Mouse (Mus musculus): ENCODE measurements around the gene Camk2n2.
"Not testable (repeated sequence)": the region's sequence is repeated elsewhere in the genome, so short reads cannot be mapped to it uniquely, and the experiment has no call there.

Camk2n2 gene

DNA sequence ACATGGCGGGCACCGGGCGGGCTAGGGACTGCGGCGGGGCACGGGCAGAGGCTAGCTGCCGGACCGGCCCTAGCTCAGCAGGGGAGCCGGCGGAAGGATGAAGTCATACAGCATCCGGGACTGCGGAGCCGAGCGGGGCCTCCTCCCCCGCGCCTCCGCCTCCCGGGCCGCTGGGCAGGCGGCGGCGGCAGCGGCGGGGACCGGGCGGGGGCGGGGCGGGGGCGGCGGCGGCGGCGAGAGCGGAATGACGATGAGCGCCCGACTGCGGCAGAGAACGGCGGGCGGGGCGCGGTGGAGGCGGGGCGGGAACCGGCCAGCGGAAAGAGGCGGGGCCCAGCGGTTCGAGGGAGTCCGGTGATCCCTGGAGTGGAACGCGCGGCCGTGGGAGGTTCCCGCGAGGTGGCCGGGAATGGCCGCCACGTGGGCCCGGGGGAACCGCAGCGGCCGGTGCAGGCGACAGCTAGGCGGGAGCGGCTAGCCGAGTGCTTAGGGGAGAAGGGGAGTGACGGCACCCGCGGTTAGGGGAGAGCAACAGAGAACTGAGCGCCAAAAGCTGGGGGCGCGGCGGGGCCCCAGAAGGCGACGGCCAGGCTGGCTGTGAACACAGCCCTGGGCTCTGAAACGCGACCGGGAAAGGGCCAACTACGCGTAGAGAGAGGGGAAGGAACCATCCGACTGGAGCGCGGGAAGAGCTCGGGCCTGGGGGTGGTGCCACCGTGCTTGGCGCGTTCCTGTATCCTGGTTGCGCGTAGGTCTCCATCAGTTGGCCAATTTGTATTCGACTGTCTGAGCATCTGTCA lies at the start of gene Camk2n2:
TSS of gene Camk2n2 (minus strand) at position 97 of the 800 bp plus-strand sequence.
- in situ Hi-C loops (cut with MboI, MseI): no loop called here

DNA sequence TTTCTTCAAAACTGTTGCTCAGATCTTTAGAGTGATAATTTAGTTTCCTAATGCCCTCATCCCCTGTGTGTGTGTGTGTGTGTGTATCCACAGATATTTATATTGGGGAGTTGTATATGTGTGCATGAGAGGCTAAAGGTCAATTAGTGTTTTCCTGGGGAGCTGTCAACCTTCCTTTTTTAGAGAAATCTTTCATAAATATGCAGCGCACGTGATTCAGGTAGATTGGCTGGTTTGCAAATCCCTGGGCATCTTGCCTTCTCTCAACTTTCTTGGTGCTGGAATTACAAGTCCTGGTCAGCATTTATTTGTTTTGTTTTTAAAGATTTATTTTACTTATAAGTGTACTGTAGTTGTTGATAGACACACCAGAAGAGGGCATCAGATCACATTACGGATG lies 49.2 kb upstream of the Camk2n2 start:
- in situ Hi-C loops (cut with MboI, MseI): loop anchor here (10.0 kb wide), 1 partner anchor 125 kb away; the partner anchor contains the start of gene Abcf3

DNA sequence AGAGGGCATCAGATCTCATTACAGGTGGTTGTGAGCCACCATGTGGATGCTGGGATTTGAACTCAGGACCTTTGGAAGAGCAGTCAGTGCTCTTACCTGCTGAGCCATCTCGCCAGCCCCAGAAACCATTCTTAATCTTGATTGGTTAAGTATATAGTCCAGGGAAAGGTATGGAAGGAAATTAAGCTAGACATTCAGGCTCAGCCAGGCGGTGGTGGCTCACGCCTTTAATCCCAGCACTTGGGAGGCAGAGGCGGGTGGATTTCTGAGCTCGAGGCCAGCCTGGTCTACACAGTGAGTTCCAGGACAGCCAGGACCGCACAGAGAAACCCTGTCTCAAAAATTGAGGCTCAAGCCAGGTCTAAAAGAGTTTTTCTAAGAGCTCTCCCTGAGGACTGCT lies 46.9 kb upstream of the Camk2n2 start, which contains the start of gene Eif4g1:
TSS of gene Eif4g1 (plus strand) at position 301 of the 400 bp plus-strand sequence.
- in situ Hi-C loops (cut with MboI, MseI): not testable (repeated sequence)

DNA sequence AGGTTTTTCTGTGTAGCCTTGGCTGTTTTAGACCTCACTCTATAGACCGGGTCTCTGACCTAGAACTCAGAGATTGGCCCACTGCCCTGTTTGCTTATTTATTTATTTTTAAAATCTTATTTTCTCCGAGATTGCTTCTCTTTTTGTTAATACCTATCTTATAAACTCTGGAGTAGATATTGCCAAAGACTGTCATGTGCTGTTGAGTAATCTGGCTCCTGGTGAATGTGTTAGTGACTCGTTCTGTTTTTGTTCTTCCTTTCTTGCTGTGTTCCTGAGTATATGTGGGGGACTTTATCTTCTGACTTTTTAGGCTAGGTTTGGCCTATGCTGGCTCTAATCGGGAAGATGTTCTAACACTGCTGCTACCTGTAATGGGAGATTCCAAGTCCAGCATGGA lies 36.6 kb upstream of the Camk2n2 start:
- in situ Hi-C loops (cut with MboI, MseI): no loop called here

DNA sequence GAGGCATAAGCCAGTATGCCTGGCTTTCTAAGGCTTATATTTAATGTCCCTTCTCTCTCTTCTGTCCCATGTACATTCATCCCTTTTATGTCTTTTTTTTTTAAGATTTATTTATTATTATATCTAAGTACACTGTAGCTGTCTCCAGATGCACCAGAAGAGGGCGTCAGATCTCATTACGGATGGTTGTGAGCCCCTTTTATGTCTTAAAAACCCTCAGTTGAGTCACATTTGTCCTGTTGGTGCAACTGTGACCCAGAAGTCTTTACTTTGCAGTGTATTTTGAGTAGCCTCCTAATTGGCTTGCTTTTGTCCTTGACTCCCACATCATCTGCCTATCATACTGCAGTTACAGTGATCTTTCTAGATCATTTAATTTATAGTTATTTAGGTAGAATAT lies 32.2 kb upstream of the Camk2n2 start:
- in situ Hi-C loops (cut with MboI, MseI): no loop called here

DNA sequence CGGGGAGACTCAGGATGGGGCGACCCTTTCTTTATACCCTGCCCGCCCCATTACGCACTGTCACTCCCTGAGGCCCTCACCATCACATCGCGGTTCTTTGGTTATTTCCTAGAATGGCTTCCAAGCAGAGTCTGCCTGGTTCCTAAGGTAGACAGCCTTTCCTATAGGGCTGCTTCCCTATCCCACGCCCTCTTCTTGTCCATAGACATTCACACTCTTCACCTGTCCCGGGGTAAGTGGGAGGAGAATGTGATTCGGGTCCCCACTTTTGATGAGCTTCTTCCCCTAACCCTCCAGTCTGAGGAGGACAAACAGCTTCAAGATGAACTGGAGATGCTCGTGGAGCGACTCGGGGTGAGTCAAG lies 30.8 kb upstream of the Camk2n2 start:
- in situ Hi-C loops (cut with MboI, MseI): no loop called here

DNA sequence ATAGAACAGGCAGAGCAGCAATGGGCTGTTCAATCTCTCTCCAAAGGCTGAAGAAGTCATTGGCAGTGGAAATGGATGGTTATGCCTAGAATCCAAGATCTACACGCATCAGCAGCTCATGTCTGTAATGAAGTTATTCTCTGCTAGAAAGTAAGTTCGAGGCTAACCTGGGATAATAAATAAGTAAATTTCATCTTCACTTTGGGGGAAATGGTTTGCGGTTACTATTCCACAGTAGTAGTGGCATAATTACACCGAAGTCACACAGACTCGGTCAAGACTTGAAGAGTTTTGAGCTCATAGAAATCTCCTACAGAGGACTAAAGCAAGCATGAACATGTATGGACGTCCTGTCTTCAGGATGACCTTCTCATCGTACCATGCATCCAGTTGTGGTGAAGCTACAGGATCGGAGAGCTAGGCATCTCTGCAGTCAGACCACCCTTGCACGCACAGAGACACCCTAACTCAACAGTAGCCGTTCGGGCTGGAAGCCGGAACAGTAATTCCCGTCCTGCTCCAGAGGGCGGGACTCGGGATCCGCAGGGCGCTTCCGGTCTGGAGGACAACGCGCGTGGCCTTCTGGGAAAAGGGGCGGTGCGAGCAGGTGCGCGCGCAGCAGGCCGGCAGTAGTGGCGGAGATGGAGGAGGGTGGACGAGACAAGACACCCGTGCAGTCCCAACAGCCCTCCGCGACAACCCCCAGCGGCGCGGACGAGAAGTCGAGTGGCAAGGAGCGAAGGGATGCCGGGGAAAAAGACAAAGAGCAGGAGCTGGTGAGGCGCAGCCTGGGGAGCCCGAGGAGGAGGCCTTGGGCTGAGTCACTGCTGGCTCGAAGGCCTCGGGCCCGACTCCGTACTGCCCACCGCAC lies 30.2 kb upstream of the Camk2n2 start, which contains the start of gene Psmd2:
TSS of gene Psmd2 (plus strand) at position 577 of the 871 bp plus-strand sequence.
- in situ Hi-C loops (cut with MboI, MseI): no loop called here

DNA sequence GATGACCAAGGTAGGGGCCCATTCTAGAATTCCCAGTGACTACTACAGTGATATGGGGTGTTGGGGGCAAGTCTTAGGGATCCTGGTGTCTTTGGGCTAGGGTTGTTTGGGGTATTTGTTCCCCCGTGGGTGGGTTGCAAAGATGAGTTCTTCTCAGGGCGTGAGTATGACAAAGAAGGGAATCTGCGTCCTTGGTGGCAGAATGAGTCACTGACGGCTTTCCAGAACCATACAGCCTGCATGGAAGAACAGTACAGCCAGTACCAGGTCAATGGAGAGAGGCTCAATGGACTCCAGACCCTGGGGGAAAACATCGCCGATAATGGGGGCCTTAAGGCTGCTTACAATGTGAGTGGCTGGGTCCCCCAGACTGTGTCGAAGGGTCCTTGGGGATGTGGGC lies 22.8 kb upstream of the Camk2n2 start:
- in situ Hi-C loops (cut with MboI, MseI): no loop called here

DNA sequence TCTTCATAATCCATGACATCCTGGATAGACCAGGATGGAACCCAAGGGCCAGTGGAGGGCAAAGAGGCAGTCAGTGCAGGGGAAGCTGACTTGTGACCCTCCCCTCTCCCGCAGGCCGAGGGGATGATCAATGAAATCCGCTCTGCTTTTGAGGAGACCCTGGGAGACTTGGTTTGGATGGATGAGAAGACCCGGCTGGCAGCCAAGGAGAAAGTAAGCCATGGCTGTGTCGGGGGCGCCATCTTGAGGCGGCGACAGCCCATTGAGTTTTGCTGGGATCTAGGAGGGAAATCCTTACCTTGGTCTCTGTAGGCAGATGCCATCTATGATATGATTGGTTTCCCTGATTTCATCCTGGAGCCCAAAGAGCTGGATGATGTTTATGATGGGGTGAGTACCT lies 21.1 kb upstream of the Camk2n2 start:
- in situ Hi-C loops (cut with MboI, MseI): no loop called here

DNA sequence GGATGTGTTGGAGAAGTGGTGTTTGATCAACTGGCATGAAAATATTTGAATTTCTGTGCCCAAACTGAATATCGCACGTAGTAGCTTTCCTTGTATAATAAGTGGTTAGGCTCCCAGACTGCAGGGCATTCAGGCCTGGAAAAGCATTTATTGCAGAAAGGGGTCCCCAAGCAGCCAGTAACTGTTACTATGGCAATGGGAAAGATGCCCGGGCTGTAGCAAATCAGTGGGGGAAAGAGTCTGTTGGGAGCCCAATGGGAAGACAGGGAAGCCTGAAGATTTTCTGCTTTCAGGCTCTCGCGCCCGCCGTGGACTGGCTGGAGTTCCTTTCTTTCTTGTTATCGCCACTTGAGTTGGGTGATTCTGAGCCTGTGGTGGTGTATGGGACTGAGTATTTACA lies 17.3 kb upstream of the Camk2n2 start:
- in situ Hi-C loops (cut with MboI, MseI): no loop called here

DNA sequence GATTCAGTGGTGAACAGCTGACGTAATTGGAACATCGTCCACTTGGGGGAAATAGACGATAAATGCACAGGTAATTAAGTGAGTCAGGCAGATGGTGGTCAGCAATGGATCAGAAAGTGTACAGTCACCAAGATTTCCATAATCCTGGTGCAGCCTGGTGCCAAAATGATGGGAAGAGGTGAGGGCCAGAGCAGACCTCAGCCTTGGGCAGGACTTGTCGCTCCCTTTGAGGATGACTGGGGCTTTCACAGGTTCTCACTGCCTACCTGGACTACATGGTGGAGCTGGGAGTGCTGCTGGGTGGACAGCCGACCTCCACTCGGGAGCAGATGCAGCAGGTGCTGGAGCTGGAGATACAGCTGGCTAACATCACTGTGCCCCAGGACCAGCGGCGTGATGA lies 16.3 kb upstream of the Camk2n2 start:
- in situ Hi-C loops (cut with MboI, MseI): no loop called here

DNA sequence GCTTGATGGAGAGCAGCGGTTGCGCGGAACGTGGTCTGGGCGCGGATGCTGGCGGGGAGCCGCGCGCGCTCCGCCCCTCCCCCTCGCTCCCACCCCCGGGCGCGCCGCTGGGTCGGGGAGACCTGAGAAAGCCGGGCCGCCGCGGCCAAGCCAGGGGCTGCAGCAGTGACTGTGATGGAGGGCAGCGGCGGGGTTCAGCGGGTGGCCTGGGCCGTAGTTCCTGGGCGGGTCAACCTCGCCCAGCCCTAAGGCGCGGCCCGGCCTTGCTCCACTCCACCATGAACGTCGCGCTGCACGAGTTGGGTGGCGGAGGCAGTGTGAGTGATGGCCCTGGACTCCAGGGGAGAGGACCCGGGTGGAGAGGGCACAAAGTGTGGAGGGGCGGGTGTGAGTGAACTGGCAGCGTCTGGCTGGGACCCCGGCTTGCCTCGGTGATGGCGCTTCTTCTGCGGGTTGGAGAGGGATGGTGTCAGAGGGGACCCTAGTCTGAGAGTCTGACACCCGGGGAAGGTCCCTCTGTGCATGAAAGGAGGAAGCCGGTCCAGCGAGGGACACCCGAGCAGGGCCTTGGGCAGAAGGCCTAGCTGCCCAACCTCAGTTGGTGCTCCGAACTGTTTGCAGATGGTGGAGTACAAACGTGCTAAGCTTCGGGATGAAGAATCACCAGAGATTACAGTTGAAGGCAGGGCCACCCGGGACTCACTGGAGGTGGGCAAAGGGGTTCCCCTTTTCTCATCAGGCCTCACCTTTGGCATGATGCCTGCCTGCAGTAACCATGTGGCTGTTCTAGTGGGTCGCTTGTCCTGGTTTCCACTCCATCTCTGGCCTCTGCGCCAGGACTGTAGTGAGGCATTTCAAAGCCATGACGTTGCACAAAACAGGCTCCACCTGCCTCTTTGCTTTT lies 8.9 kb upstream of the Camk2n2 start, which contains the start of gene Ece2:
TSS of gene Ece2 (plus strand) at position 98 of the 904 bp plus-strand sequence.
- in situ Hi-C loops (cut with MboI, MseI): no loop called here

DNA sequence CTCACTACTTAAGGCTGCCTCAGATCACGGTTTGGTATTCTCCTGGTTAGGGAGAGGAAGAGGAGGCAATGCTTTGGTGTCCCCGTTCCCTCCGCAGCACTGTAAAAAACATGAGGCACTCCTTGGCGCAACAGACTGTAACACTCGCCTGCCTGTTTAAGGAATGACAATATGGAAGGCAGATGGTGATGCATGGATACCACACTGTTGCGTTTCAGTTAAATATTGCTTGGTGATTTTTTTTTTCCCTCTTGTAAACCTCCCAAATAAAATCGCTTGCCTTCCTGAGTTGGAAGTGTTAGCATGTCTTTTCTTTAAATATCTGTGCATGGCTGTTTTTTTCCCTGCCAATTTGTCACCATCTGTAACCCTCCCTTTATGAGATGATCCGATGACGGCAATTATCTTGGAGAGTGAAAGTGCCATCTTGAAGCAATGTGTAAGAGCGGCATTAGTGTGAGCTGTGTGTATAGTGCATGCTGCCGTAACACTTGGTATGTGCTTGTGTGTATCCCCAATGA lies 7.8 kb upstream of the Camk2n2 start:
- in situ Hi-C loops (cut with MboI, MseI): no loop called here

DNA sequence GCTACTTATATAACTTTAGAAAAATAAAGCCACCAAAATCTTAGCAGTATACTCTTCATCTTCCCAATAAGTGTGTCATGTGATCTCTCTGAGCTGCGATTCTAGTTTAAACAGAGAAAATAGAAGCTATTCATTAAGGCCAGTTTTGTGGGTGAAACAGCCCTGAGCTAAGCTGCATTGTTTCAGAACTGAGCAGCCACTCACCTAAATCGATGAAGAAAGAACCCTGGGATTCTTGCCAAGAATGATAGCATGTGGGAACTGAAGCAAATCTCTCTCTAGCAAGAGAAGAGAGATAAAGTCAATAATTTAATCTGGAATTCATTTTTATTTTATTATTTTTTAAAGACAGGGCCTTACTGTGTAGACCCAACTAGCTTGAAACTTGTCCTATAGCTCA lies 2.1 kb upstream of the Camk2n2 start:
- in situ Hi-C loops (cut with MboI, MseI): no loop called here

DNA sequence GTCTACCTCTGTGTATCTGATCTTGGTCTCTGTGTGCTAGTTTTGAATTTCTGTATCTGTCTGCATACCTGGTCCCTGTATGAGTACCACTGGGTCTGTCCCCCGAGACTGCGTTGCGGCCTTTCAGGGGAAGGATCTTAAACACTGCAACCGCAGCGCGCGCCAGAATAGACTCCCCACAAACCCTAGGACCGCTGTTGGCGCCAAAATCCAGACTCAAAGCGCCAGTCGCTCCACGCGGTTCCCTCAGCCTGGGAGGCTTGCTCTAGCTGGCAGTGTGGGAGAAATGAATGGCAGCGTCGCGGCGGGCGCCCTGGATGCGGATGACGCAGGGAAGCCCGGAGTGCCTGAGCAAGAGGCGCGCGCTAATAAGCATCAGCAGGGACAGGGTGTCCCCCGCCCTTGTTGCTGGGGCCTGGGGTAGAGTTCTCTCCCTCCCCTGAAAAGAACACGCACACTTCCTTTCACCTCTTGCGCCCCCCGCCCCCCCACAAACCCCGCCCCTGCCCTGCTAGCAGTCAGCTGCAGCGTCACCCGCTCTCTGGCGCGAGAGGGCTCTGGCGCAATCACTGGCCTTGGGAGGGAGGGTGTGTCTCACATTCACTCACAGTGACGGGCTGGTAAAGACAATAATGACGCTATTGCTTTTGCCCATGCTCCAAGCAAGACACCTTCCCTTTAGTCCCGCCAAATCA lies 1.1 kb upstream of the Camk2n2 start:
- in situ Hi-C loops (cut with MboI, MseI): no loop called here

DNA sequence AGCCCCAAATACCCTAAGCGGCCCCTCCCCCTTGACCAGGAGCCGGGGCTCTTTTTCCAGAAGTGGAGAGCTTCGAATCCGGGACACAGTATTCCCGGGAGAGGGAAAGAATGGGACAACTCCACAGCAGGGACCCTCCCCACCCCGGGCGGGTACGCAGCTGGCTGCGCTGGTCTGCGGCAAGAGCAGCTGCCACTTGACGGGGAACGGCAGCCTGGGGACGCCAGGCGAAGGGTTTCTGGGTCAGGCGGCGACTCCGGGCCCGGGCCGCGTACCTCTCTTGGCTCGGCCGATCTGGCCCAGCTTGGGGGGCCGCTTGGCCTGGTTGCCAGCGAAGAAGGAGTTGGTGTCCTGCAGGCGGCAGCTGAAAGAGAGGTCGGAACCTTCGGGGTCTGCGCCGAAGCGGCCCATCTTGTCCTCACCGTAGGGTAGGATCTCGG lies 316 bp downstream of the Camk2n2 start:
- in situ Hi-C loops (cut with MboI, MseI): no loop called here

DNA sequence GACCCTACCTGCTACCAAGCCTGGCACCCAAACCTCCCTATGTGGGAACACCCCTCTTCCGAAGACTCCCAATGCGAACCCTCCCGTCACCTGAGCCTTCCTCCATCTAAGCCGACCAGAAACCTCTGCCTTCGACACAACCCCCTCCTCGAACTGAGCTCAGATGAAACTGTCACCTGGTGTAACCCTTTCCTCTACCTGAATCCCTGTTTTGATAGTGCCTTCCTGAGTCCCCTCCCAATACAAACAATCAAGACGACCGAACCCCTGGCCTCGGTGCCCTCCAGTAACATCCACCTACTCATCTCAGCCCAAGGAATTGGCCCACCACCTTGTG lies 720 bp downstream of the Camk2n2 start:
- in situ Hi-C loops (cut with MboI, MseI): no loop called here

DNA sequence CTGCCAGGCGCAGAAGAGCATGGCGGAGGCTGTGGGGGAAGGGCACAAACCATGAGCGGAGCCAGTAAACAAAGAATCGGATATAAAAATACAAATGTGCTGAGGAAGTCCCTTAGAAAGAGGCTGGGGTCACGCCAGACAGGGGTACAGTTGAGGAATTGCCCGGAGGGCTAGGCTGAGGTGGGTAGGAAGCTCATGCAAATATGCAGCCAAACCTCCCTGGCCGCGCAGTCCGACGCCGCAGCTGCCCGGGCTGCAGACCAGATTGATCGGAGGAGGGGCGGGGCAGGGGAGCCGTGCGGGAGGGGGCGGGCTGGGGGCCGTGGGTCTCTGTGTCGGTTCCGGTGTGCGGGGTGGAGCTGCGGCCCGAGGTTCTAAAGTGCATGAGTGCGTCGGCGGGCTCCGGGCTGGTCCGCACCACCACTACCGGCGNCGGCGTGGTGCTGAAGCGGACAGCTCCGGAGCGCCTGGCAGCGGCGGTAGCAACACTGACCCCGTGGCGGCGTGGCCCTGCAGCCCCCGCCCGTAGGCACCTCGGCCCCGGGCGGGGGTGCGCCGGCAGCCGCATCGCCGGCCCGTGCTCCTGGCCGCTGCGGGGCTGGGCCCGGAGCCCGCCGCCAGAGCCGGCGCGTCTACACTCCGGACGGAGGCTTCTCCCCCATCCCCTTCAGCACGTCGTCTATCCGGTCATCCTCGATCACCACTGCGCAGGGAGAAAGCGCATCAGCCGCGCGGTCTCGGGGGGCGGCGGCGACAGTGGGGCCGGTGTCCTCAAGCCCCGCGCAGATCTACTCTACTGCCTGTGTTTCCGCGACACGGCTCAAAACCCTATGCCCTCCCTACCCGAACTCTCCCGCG lies 1.3 kb downstream of the Camk2n2 start:
- in situ Hi-C loops (cut with MboI, MseI): no loop called here

DNA sequence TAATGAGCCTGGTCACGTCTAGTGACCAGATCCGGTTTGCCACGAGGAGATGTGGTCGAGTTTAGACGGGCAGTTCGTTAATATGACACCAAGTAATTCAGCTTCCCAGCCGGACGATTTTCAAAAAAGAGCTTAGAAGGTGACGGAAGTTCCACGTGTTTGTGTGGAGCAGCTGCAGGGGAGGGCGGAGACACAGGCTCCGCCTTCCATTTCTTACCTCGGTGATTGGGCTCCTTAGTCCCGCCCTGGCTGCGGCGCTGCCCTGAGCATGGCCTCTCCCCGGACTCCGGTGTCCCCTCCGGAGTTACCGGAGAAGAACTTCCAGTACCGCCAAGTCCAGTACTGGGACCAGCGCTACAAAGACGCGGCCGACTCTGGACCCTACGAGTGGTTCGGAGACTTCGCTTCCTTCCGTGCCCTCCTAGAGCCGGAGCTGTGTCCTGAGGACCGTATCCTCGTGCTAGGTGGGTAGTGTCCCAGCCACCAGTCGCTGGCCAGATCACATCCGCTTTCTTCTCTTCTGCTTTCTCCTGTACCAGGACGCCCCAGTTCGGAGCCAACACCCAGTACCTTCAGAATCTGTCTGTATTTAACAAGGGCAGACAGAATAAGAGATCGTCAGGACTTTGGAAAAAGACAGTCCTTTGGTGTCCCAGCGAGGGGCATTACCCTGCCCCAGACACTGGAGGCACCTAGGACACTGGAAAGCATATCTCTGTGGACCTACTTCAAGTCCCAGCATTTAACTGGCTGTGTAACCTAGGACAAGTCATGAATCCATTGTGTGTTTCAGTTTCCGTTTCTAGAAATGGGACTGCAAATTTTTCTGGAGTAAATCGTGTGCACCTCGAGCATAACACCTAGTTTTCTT lies 9.5 kb downstream of the Camk2n2 start, which contains the start of the genes Eef1akmt4, Gm49333 and Alg3:
TSS of gene Eef1akmt4 (plus strand) at position 237 of the 871 bp plus-strand sequence.
TSS of gene Gm49333 (plus strand) at position 254 of the 871 bp plus-strand sequence.
TSS of gene Alg3 (minus strand) at position 379 of the 871 bp plus-strand sequence.
- in situ Hi-C loops (cut with MboI, MseI): loop anchor here (5.0 kb wide), 1 partner anchor 74 kb away; the partner anchor contains the start of gene Ap2m1
